Comparison of ENCODE assay signal across 15 mouse cellular contexts in genomic region chr17:93362926-93363325, GRCm38 (mm10).
"Had no signal": no experiment of that assay in that cellular context is flagged by ENCODE, and none has a peak within 500 bp of the region (broad histone marks: within the 10 kb centered on the region; RNA-seq: fewer than 3 reads in every experiment).

No protein-coding gene starts in this region.

- H3K9me3 ChIP-seq: limb, embryonic 15.5 days; liver, embryonic 12.5 days; midbrain, embryonic 10.5 days; neural tube, embryonic 12.5 days had no signal

- H3K4me1 ChIP-seq: limb, embryonic 15.5 days; liver, embryonic 12.5 days; midbrain, embryonic 10.5 days; neural tube, embryonic 12.5 days had no signal

- DNase-seq: kidney, adult 18-20 months; kidney, postnatal 10 days; layer of hippocampus, adult 9-11 months; layer of hippocampus, postnatal 36 days; lung, embryonic 14.5 days; lung, postnatal 10 days; lung, postnatal 4 days; midbrain, embryonic 14.5 days; thymus, adult 18-20 months; thymus, postnatal 14 days had no signal

- H3K4me2 ChIP-seq: limb, embryonic 15.5 days; liver, embryonic 12.5 days; lung, embryonic 14.5 days; neural tube, embryonic 12.5 days had no signal

- H3K4me3 ChIP-seq: limb, embryonic 15.5 days; liver, embryonic 12.5 days; midbrain, embryonic 10.5 days; neural tube, embryonic 12.5 days had no signal

- H3K27me3 ChIP-seq: limb, embryonic 15.5 days; liver, embryonic 12.5 days; neural tube, embryonic 12.5 days had no signal

- ATAC-seq: liver, embryonic 12.5 days had no signal

- H3K27ac ChIP-seq: limb, embryonic 15.5 days; liver, embryonic 12.5 days; midbrain, embryonic 10.5 days; neural tube, embryonic 12.5 days; stomach, postnatal 0 days had no signal

- H3K9ac ChIP-seq: limb, embryonic 15.5 days; liver, embryonic 12.5 days; lung, embryonic 14.5 days; neural tube, embryonic 12.5 days had no signal

- H3K36me3 ChIP-seq: limb, embryonic 15.5 days; liver, embryonic 12.5 days; midbrain, embryonic 10.5 days; neural tube, embryonic 12.5 days had no signal
